Mouse (Mus musculus) thymus, postnatal 4 days (tissue): ENCODE measurements around the gene Klhl40.

Experiments
- DNase-seq: peaks from one replicate; pipeline ENCODE4 v3.0.0; 2021

The Klhl40 gene

GRCm38 (mm10) chr9:121778066-121778624 is 738 bp downstream of the Klhl40 start:
- DNase-seq = no peak

DNA sequence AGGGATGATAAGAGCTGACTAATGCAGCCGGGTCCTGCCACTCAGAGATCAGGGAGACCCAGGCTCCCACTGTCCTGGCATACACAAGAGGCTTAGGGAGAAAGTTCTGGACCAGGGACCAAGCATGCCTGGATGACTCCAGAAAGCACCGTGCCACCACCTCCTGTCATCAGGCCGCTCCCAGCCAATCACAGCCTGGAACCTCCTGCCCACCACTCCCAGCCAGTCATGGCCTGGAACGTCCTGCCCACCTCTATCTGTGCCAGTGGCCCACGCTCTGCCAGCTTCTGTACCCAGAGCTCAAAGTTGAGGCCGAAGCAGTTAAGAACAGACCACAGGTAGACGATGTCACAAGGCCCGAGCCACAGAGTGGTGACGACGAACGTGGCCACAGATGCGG is 7.4 kb downstream of the Klhl40 start:
- no peak for DNase-seq

GRCm38 (mm10) chr9:121785261-121785660 is 7.9 kb downstream of the Klhl40 start:
- no peak for DNase-seq

- no peak for DNase-seq
Observed at GRCm38 (mm10) chr9:121786359-121786758, 9.0 kb downstream of the Klhl40 start.

GRCm38 (mm10) chr9:121791206-121791605 is 13.8 kb downstream of the Klhl40 start:
- peak; percentile 61 for DNase-seq

DNA sequence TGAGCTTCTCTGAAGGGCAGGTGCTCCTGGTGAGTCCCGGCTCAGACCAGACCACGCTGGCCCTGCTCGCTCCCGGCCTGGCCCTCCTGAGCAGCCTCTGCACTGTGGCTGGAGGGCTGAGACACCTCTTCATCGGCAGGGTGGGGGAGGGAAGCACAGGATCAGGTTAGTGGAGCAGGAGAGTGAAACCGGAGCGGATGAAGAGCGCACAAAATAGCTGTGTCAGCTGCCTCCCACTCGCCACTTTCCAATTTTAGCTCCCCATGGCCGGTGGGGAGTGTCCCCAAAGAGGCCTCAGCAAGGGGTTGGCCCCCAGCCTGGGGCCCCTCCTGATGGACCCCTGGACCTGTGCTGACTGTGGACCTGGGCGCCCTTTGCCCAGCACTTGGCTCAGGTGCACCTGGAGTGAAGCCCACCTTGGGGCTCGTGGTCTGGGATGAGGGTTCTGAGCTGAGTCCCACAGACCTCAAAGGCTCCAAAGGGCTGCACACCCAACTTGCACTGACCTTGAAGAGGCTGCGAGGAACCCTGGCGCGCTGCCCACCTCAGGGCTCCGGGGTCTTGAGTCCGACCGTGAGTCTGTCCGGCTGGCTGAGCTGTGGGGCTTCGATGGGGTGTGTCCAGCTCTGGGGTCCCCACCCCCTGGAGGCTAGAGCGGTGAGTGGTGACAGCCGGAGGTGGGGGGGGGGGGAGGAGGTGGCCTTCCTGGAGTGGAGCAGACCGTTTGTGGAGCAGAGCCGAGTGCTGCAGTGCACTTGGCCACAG is 14.5 kb downstream of the Klhl40 start, which contains the start of gene Hhatl:
Gene Hhatl, minus strand, starts transcription at position 751 of the 765 bp plus-strand sequence.
- DNase-seq = no peak

GRCm38 (mm10) chr9:121794972-121795539 is 17.6 kb downstream of the Klhl40 start:
- no peak for DNase-seq

DNA sequence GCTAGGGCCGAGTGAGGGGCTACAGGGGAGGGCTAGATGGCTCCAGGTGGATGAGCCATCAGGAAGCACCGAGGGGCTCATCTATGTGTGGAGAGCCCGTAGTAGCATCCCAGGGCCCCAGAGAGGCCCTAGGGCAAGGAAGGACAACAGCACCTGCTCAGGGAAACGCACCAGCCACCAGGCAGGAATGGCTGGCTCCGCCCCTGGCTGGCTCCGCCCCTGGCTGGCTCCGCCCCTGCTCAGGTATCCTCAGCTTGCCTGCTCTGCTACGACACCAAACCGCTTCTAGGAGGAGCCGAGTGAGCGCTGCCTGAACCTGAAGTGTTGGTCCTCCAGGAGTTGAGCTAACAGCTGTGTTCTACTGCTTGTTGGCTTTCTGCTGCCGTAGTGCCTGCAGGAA is 20.3 kb downstream of the Klhl40 start:
- peak; percentile 23 for DNase-seq

DNA sequence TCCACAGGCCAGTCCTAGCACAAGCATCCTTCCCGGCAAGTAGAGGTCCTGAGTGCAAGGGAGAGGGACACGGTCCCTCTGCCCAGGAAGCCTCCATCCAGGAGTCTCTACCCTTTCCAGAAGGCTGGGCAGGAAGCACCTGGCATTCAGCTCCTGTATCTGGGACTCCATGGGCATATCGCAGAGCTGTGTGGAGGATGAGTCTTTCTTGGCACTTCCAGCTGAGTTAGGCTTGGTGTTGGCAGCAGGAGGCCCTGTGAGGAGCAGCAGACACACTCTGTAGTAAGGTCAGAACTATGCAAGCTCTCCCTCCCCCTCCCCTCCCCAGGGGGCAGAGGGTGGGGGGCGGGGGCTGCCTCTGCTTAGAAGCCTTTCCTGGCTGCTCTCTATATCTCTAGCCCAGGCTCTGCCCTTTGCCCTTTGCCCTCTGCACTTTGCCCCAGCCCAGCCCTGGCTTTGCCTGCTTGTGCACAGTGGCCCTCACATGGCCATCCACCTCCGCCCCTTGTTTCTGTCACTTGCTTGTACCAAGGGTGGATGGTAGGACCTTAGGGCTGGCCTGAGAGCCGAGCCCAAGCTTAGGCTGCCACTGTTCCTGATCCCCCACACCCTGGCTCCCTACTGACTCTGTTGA is 21.6 kb downstream of the Klhl40 start:
- no peak for DNase-seq

GRCm38 (mm10) chr9:121802747-121803146 is 25.3 kb downstream of the Klhl40 start:
- DNase-seq = no peak

GRCm38 (mm10) chr9:121807546-121807945 is 30.1 kb downstream of the Klhl40 start:
- DNase-seq = no peak

GRCm38 (mm10) chr9:121807947-121808346 is 30.5 kb downstream of the Klhl40 start:
- DNase-seq = no peak

DNA sequence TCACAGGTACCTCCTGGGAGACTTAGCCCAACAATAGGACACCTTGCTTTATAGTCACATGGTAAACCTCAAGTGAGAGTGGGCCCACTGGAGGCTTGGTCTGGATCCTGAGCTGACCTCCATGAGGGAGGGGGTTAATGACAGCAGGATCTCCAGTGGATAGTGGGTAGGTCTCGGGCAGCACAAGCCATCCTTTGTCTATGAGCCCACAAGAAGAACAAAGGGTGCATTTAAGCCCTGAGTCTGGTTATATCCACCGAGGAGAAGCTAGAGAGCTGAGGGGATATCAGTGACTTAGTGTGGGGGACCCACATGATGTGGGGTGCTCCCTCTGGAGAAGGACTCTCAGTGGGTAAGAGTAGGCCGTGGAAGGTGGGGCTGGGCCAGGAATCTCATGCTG is 31.1 kb downstream of the Klhl40 start:
- no peak for DNase-seq

GRCm38 (mm10) chr9:121810081-121810821 is 32.8 kb downstream of the Klhl40 start:
- DNase-seq = no peak

GRCm38 (mm10) chr9:121815183-121815582 is 37.8 kb downstream of the Klhl40 start:
- no peak for DNase-seq

DNA sequence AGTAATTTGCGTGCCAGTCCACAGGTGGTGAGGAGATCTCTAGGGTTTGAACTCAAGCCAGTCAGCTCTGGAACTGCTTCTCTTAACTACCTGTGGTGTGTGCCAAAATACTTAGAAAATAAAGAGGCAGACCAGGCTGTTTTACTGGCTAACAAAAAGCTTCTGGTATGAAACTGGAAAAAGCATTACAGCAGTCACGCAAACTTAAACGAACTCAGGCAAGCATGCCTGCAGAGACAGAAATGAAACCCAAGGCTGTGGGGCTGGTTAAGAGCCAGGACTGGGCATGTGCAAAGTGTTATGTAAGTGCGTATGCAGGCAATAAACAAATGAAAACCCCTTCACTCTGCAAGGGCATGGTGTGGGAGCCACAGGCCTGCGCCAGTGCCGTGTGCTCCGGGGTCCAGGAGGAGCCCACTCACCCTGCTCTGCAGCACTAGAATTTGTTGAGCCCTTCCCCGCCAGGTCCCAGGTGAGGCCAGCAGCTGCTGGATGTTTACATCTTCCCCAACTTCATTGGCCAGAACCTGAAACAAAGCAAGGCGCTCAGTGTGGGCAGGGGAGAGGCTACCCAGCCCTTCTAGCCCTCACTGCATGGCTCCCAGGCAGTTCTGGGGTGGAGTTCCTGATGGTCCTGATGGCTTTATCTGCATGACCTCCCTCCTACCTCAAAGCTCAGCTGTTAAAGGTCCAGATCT is 41.8 kb downstream of the Klhl40 start:
- DNase-seq = no peak

- no peak for DNase-seq
Observed at GRCm38 (mm10) chr9:121819771-121820471, 42.5 kb downstream of the Klhl40 start.

GRCm38 (mm10) chr9:121820765-121821164 is 43.4 kb downstream of the Klhl40 start:
- no peak for DNase-seq

GRCm38 (mm10) chr9:121822585-121822991 is 45.2 kb downstream of the Klhl40 start:
- no peak for DNase-seq

GRCm38 (mm10) chr9:121823051-121823450 is 45.6 kb downstream of the Klhl40 start:
- DNase-seq = no peak

DNA sequence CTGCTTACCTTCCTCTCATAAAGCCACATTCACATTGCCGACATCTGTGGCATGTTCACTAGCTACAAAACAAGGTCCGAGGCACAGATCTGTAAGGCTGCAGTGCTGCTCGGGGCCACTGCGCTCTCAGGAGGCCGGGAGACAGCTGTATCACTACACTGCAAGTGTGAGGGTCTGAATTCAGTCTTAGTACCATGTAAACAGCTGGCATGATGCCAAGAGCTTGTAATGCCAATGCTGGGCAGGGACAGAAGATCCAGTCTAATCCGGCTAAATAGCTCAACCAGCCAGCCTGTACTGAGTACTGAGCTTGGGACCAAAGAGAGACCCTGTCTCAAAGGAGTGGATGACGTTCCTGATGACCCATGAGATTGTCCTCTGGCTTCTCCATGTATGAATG is 46.6 kb downstream of the Klhl40 start:
- DNase-seq = no peak

- no peak for DNase-seq
Observed at GRCm38 (mm10) chr9:121826356-121826755, 48.9 kb downstream of the Klhl40 start.
